Mouse (Mus musculus): Measurements from ENCODE around the gene Arpc4.

The Arpc4 gene

GRCm38 (mm10) chr6:113404649-113405448 is 26.9 kb downstream of the Arpc4 start:
- no peak for DNase-seq (ENCODE audit: low spot score)

GRCm38 (mm10) chr6:113405483-113405882 is 27.6 kb downstream of the Arpc4 start:
- no peak for DNase-seq (ENCODE audit: low spot score)

GRCm38 (mm10) chr6:113406683-113407082 is 28.8 kb downstream of the Arpc4 start:
- DNase-seq (ENCODE audit: low spot score), result no peak

GRCm38 (mm10) chr6:113410001-113410400 is 32.1 kb downstream of the Arpc4 start:
- DNase-seq (ENCODE audit: low spot score), result no peak

GRCm38 (mm10) chr6:113416416-113416815 is 38.5 kb downstream of the Arpc4 start:
- DNase-seq (ENCODE audit: low spot score), result no peak

- no peak for DNase-seq (ENCODE audit: low spot score)
Observed at GRCm38 (mm10) chr6:113418441-113419198, 40.7 kb downstream of the Arpc4 start.

- peak; percentile 100 for DNase-seq (ENCODE audit: low spot score)
Observed at GRCm38 (mm10) chr6:113419199-113419587, 41.3 kb downstream of the Arpc4 start, which contains the start of gene Rpusd3. Gene Rpusd3, minus strand, starts transcription at chr6:113419340.

- no peak for DNase-seq (ENCODE audit: low spot score)
Observed at GRCm38 (mm10) chr6:113423000-113423399, 45.1 kb downstream of the Arpc4 start.

- DNase-seq (ENCODE audit: low spot score), result no peak
Observed at GRCm38 (mm10) chr6:113424187-113424586, 46.3 kb downstream of the Arpc4 start.

- DNase-seq (ENCODE audit: low spot score), result no peak
Observed at GRCm38 (mm10) chr6:113426696-113427095, 48.8 kb downstream of the Arpc4 start.

- peak; percentile 75 for DNase-seq (ENCODE audit: low spot score)
Observed at GRCm38 (mm10) chr6:113427397-113427796, 49.5 kb downstream of the Arpc4 start.

GRCm38 (mm10) chr6:113428006-113428405 is 50.1 kb downstream of the Arpc4 start:
- no peak for DNase-seq (ENCODE audit: low spot score)

- DNase-seq (ENCODE audit: low spot score), result no peak
Observed at GRCm38 (mm10) chr6:113429965-113430364, 52.0 kb downstream of the Arpc4 start.

GRCm38 (mm10) chr6:113430846-113431245 is 52.9 kb downstream of the Arpc4 start:
- DNase-seq (ENCODE audit: low spot score), result no peak

- DNase-seq (ENCODE audit: low spot score), result no peak
Observed at GRCm38 (mm10) chr6:113431801-113432200, 53.9 kb downstream of the Arpc4 start.

- no peak for DNase-seq (ENCODE audit: low spot score)
Observed at GRCm38 (mm10) chr6:113433661-113434060, 55.7 kb downstream of the Arpc4 start.

- no peak for DNase-seq (ENCODE audit: low spot score)
Observed at GRCm38 (mm10) chr6:113434691-113435090, 56.8 kb downstream of the Arpc4 start.

- no peak for DNase-seq (ENCODE audit: low spot score)
Observed at GRCm38 (mm10) chr6:113435664-113436205, 57.8 kb downstream of the Arpc4 start, which contains the start of gene Cidec. Gene Cidec, minus strand, starts transcription at chr6:113435760.

GRCm38 (mm10) chr6:113437135-113437534 is 59.2 kb downstream of the Arpc4 start:
- DNase-seq (ENCODE audit: low spot score), result no peak

- DNase-seq (ENCODE audit: low spot score), result no peak
Observed at GRCm38 (mm10) chr6:113438721-113439430, 61.0 kb downstream of the Arpc4 start.
